Mouse (Mus musculus) liver, postnatal 0 days (tissue): ENCODE measurements at regions not wholly inside any gene's neighbourhood (a gene's known extent, or its start where the extent isn't known, plus 50 kb on each side); places are given as distances from the start of the nearest gene placed in this dataset.

Experiments used
- ATAC-seq: fragments of 200-750 bp; cut with Nextera tagmentation; 2 replicates; pipeline ENCODE4 v1.8.0; 2017; ENCODE audit warnings: mild to moderate bottlenecking, moderate library complexity
- DNase-seq: peaks from one replicate; pipeline ENCODE4 v3.0.0-alpha.2; 2016
- H3K27ac ChIP-seq: fragments of 300-500 bp; sonication (generic); 2 replicates; pipeline ENCODE4 v1.5.1; 2014; ENCODE audit warnings: antibody characterized with exemption, moderate library complexity, mild to moderate bottlenecking, low read depth
- H3K27me3 ChIP-seq: fragments of 300-500 bp; sonication (generic); 2 replicates; pipeline ENCODE4 v1.6.1; 2014; ENCODE audit warnings: low read length, control low read depth, mixed read lengths; ENCODE audit not compliant: insufficient read depth
- H3K36me3 ChIP-seq: fragments of 300-500 bp; sonication (generic); replicated peaks from 2 replicates; pipeline ENCODE4 v1.6.1; 2014; ENCODE audit warnings: mild to moderate bottlenecking, control low read depth, low read length, moderate library complexity, mixed read lengths; ENCODE audit not compliant: insufficient read depth
- H3K4me1 ChIP-seq: fragments of 300-500 bp; sonication (generic); 2 replicates; pipeline ENCODE4 v1.6.1; 2014; ENCODE audit warnings: antibody characterized with exemption, mild to moderate bottlenecking, control low read depth; ENCODE audit not compliant: insufficient read depth
- H3K4me2 ChIP-seq: fragments of 300-500 bp; sonication (generic); 2 replicates; pipeline ENCODE4 v1.6.1; 2014; ENCODE audit warnings: low read depth, mild to moderate bottlenecking, low read length, moderate library complexity, mixed read lengths
- H3K4me3 ChIP-seq: fragments of 300-500 bp; sonication (generic); 2 replicates; pipeline ENCODE4 v1.5.1; 2014; ENCODE audit warnings: low read depth, low read length
- H3K9ac ChIP-seq: fragments of 300-500 bp; sonication (generic); replicated peaks from 2 replicates; pipeline ENCODE4 v1.6.1; 2014; ENCODE audit warnings: mild to moderate bottlenecking, moderate library complexity
- H3K9me3 ChIP-seq: fragments of 300-500 bp; sonication (generic); 2 replicates; pipeline ENCODE4 v1.6.1; 2016; ENCODE audit warnings: mild to moderate bottlenecking, control low read depth, low read length, mixed read lengths
- CTCF ChIP-seq: sonication (generic); IDR thresholded peaks from 2 replicates; pipeline ENCODE4 v1.5.1; 2016; ENCODE audit warnings: antibody characterized with exemption, low read depth
- EP300 ChIP-seq: IDR thresholded peaks from 2 replicates; pipeline ENCODE4 v1.6.1; 2016; ENCODE audit warnings: antibody characterized with exemption, low read depth, mild to moderate bottlenecking
- WGBS: fragments of 180-500 bp; shearing (Covaris S2); extraction: QIAGEN DNeasy Blood & Tissue Kit; methylation state at CpG from one replicate; pipeline ENCODE4 v1.1.7; 2014; ENCODE audit not compliant: insufficient replicate concordance; 5-methylcytosine and 5-hydroxymethylcytosine counted together

DNA sequence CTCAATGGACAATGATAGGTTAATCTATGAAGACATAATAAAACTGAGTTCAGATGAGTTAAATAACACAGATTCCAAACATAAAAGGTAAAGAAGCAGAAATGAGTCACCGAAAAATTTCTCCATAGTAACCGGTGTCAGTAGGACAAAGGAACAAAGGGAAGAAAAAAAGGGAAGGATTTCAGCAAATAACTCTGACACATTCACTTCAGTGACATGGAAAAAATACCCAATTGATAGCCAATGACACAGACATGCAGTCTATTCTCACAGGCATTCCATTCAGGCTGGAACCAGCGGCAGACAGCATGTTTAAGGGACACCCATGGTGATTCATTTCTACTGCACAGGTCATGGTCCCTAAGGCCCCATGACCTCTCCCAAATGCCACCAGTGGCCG lies 79.0 kb downstream of the Mis18a start:
- 78% methylated on average over 4 of the region's 4 CpGs for WGBS
- no peak for DNase-seq
- H3K27me3 ChIP-seq, result no peaks in the 10 kb centered on the region
- no peak overlapping the region for H3K27ac ChIP-seq
- H3K9me3 ChIP-seq, result no peaks in the 10 kb centered on the region
- H3K4me3 ChIP-seq, result no peak overlapping the region
- no peak for ATAC-seq
- H3K4me1 ChIP-seq, result no peaks in the 10 kb centered on the region
- no peaks in the 10 kb centered on the region for H3K36me3 ChIP-seq
- TF ChIP-seq EP300, result no peak
- no peak for TF ChIP-seq CTCF
- no peak overlapping the region for H3K9ac ChIP-seq
- H3K4me2 ChIP-seq, result no peak overlapping the region

- DNase-seq, result no peak
- H3K36me3 ChIP-seq, result no peaks in the 10 kb centered on the region
- no peak overlapping the region for H3K4me3 ChIP-seq
- TF ChIP-seq EP300, result no peak
- TF ChIP-seq CTCF, result no peak
- H3K9me3 ChIP-seq, result no peaks in the 10 kb centered on the region
- no peak for ATAC-seq
- H3K4me1 ChIP-seq, result no peaks in the 10 kb centered on the region
- no peak overlapping the region for H3K27ac ChIP-seq
- no peaks in the 10 kb centered on the region for H3K27me3 ChIP-seq
- H3K9ac ChIP-seq, result no peak overlapping the region
- H3K4me2 ChIP-seq, result no peak overlapping the region
- WGBS, result 80% methylated on average over 6 of the region's 6 CpGs
These were observed 84.5 kb downstream of the Mis18a start for GRCm38 (mm10) chr16:90642671-90643070.

DNA sequence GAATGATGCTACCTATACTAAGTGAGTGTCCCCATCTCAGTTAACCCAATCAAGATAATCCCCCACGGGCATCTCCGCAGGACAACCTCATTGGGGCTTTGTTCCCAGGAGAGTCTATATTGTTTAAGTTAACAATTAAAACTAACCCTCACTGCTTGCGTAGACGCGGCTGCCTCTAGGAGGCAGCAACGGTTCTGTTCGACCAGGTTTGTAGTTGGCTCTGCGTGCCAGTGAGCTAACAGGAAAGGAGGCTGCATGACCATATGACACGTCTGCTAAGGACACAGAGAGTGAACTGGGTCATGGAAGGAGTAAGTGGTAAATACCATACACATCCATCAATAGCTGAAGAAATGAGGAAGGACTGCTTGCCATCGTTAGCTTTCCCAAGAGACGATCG lies 92.0 kb downstream of the Mis18a start:
- H3K4me2 ChIP-seq, result no peak overlapping the region
- H3K27ac ChIP-seq, result no peak overlapping the region
- no peak overlapping the region for H3K9ac ChIP-seq
- no peaks in the 10 kb centered on the region for H3K36me3 ChIP-seq
- ATAC-seq (no peak), DNase-seq (peak; percentile 28)
- no peaks in the 10 kb centered on the region for H3K9me3 ChIP-seq
- H3K4me3 ChIP-seq, result no peak overlapping the region
- TF ChIP-seq CTCF, result peak; percentile 55
- TF ChIP-seq EP300, result no peak
- 39% methylated on average over 12 of the region's 12 CpGs for WGBS
- H3K4me1 ChIP-seq, result no peaks in the 10 kb centered on the region
- no peaks in the 10 kb centered on the region for H3K27me3 ChIP-seq

GRCm38 (mm10) chr16:90629976-90630375 lies 97.2 kb downstream of the Mis18a start:
- ATAC-seq (no peak), DNase-seq (no peak)
- H3K36me3 ChIP-seq, result no peaks in the 10 kb centered on the region

GRCm38 (mm10) chr16:90629121-90629930 lies 97.9 kb downstream of the Mis18a start:
- Histone ChIP-seq H3K27me3 (no peaks in the 10 kb centered on the region), H3K4me3 (no peak overlapping the region), H3K9me3 (no peaks in the 10 kb centered on the region), H3K9ac (no peak overlapping the region), H3K4me1 (no peaks in the 10 kb centered on the region), H3K27ac (peak overlapping the region; percentile 34; the same call in 1 of the 2 replicates), H3K4me2 (no peak overlapping the region), H3K36me3 (no peaks in the 10 kb centered on the region)
- TF ChIP-seq CTCF (no peak), EP300 (no peak)
- WGBS, result 54% methylated on average over 19 of the region's 19 CpGs
- DNase-seq (no peak), ATAC-seq (no peak)

More at GRCm38 (mm10) chr16:90629976-90630375, 97.2 kb downstream of the Mis18a start:
- Histone ChIP-seq H3K9ac (no peak overlapping the region), H3K27me3 (no peaks in the 10 kb centered on the region), H3K4me1 (no peaks in the 10 kb centered on the region), H3K27ac (no peak overlapping the region), H3K9me3 (no peaks in the 10 kb centered on the region), H3K4me3 (no peak overlapping the region), H3K4me2 (no peak overlapping the region)
- no peak for TF ChIP-seq CTCF
- no peak for TF ChIP-seq EP300
- 61% methylated on average over 6 of the region's 6 CpGs for WGBS

- 58% methylated on average over 13 of the region's 13 CpGs for WGBS
- ATAC-seq, result no peak
These were observed 98.5 kb downstream of the Mis18a start for GRCm38 (mm10) chr16:90628605-90629120.

More at GRCm38 (mm10) chr16:90628605-90629120, 98.5 kb downstream of the Mis18a start:
- no peaks in the 10 kb centered on the region for H3K9me3 ChIP-seq
- DNase-seq, result no peak
- H3K27ac ChIP-seq, result peak overlapping the region; percentile 34; the same call in 1 of the 2 replicates
- no peak for TF ChIP-seq EP300
- TF ChIP-seq CTCF, result no peak
- no peaks in the 10 kb centered on the region for H3K4me1 ChIP-seq
- no peak overlapping the region for H3K4me2 ChIP-seq
- H3K36me3 ChIP-seq, result no peaks in the 10 kb centered on the region
- H3K27me3 ChIP-seq, result no peaks in the 10 kb centered on the region
- no peak overlapping the region for H3K9ac ChIP-seq
- no peak overlapping the region for H3K4me3 ChIP-seq
